Mouse (Mus musculus) forebrain, postnatal 0 days (tissue): ENCODE measurements around the gene Nelfb. TPM values are rescaled to one million over a fixed set of nuclear protein-coding genes. Genes with fewer than 3 reads are reported as not detected.
A peak's percentile ranks its signal among the peaks of the same experiment; 100 is the strongest.

ENCODE experiments used
- ATAC-seq: fragments of 200-750 bp; cut with Nextera tagmentation; 2 replicates; pipeline ENCODE4 v1.8.0; 2017; ENCODE audit warnings: mild to moderate bottlenecking, moderate library complexity
- DNase-seq: peaks from one replicate; pipeline ENCODE4 v3.0.0-alpha.2; 2015
- H3K27ac ChIP-seq: fragments of 300-500 bp; sonication (generic); 2 replicates; pipeline ENCODE4 v1.5.1; 2014; ENCODE audit warnings: low read depth, mild to moderate bottlenecking, antibody characterized with exemption, low read length, moderate library complexity, mixed read lengths
- H3K27me3 ChIP-seq: fragments of 300-500 bp; sonication (generic); 2 replicates; pipeline ENCODE4 v1.6.1; 2014; ENCODE audit warnings: mild to moderate bottlenecking, low read length, mixed read lengths; ENCODE audit not compliant: insufficient read depth
- H3K36me3 ChIP-seq: fragments of 300-500 bp; sonication (generic); 2 replicates; pipeline ENCODE4 v1.6.1; 2014; ENCODE audit warnings: mild to moderate bottlenecking, moderate library complexity; ENCODE audit not compliant: insufficient read depth
- H3K4me1 ChIP-seq: fragments of 300-500 bp; sonication (generic); 2 replicates; pipeline ENCODE4 v1.6.1; 2014; ENCODE audit warnings: antibody characterized with exemption; ENCODE audit not compliant: insufficient read depth
- H3K4me2 ChIP-seq: fragments of 300-500 bp; sonication (generic); 2 replicates; pipeline ENCODE4 v1.6.1; 2014; ENCODE audit warnings: low read depth, mild to moderate bottlenecking, moderate library complexity
- H3K4me3 ChIP-seq: fragments of 300-500 bp; sonication (generic); 2 replicates; pipeline ENCODE4 v1.5.1; 2014; ENCODE audit warnings: low read depth, low read length, mixed read lengths
- H3K9ac ChIP-seq: fragments of 300-500 bp; sonication (generic); 2 replicates; pipeline ENCODE4 v1.6.1; 2014; ENCODE audit warnings: mild to moderate bottlenecking
- H3K9me3 ChIP-seq: fragments of 300-500 bp; sonication (generic); 2 replicates; pipeline ENCODE4 v1.6.1; 2016; ENCODE audit warnings: low read length
- CTCF ChIP-seq: sonication (generic); IDR thresholded peaks from 2 replicates; pipeline ENCODE4 v1.5.1; 2016; ENCODE audit warnings: antibody characterized with exemption, control low read depth, low read depth
- WGBS: fragments of 180-500 bp; shearing (Covaris S2); extraction: QIAGEN DNeasy Blood & Tissue Kit; methylation state at CpG from one replicate; pipeline ENCODE4 v1.1.7; 2014; 5-methylcytosine and 5-hydroxymethylcytosine counted together
- polyA plus RNA-seq: library from polyadenylated mRNA; unstranded; fragments of >200 nt; fragmentation: Nextera tagmentation; extraction: Ambion mirVana; gene quantifications from 2 replicates; pipeline ENCODE4 v1.2.1, GENCODE M21; 2015
- total RNA-seq: library from RNA; depleted of rRNA; stranded (reverse); fragments of >200 nt; gene quantifications from 2 replicates; pipeline ENCODE4 v1.2.3, GENCODE M21; 2014

The Nelfb gene
- total and polyA plus RNA-seq, 2 experiments from 2014 or later, result 76.1 to 115 TPM

- Histone ChIP-seq H3K27me3 (peaks cover 6% of the 10 kb centered on the region; the same call in 1 of the 2 replicates), H3K36me3 (peaks cover 12% of the 10 kb centered on the region), H3K4me3 (no peak overlapping the region), H3K4me2 (no peak overlapping the region), H3K27ac (no peak overlapping the region), H3K9me3 (no peaks in the 10 kb centered on the region), H3K4me1 (no peaks in the 10 kb centered on the region), H3K9ac (no peak overlapping the region)
- TF ChIP-seq CTCF, result no peak
- ATAC-seq, result no peak
- 77% methylated on average over 5 of the region's 5 CpGs for WGBS
- no peak for DNase-seq
These were observed 17.3 kb downstream of the Nelfb start for GRCm38 (mm10) chr2:25194006-25194405.

- ATAC-seq (peak; percentile 87), DNase-seq (peak; percentile 87)
- Histone ChIP-seq H3K4me3 (no peak overlapping the region), H3K4me1 (no peaks in the 10 kb centered on the region), H3K36me3 (peaks cover 6% of the 10 kb centered on the region), H3K27me3 (peaks cover 6% of the 10 kb centered on the region; the same call in 1 of the 2 replicates), H3K9me3 (no peaks in the 10 kb centered on the region), H3K9ac (no peak overlapping the region), H3K4me2 (no peak overlapping the region), H3K27ac (no peak overlapping the region)
- TF ChIP-seq CTCF, result peak; percentile 97
- WGBS, result 2% methylated on average over 6 of the region's 6 CpGs
These were observed 17.9 kb downstream of the Nelfb start for GRCm38 (mm10) chr2:25193330-25193770.

- no peak overlapping the region for H3K27ac ChIP-seq
- no peak for TF ChIP-seq CTCF
- H3K4me1 ChIP-seq, result 0 out of 2 replicates have a peak, but pooled peaks cover 6% of the 10 kb centered on the region
- no peak overlapping the region for H3K4me2 ChIP-seq
- no peaks in the 10 kb centered on the region for H3K9me3 ChIP-seq
- no peak overlapping the region for H3K9ac ChIP-seq
- DNase-seq, result no peak
- no peaks in the 10 kb centered on the region for H3K36me3 ChIP-seq
- no peak overlapping the region for H3K4me3 ChIP-seq
- no peak for ATAC-seq
- H3K27me3 ChIP-seq, result no peaks in the 10 kb centered on the region
- 85% methylated on average over 6 of the region's 6 CpGs for WGBS
These were observed 23.4 kb downstream of the Nelfb start for GRCm38 (mm10) chr2:25187841-25188240.

GRCm38 (mm10) chr2:25186575-25186930, 24.7 kb downstream of the Nelfb start:
- H3K27me3 ChIP-seq, result no peaks in the 10 kb centered on the region
- H3K4me2 ChIP-seq, result peak overlapping the region; percentile 83
- H3K4me3 ChIP-seq, result peak overlapping the region; percentile 52
- H3K9ac ChIP-seq, result 0 out of 2 replicates have a peak overlapping the region, but pooled peaks have one; percentile 77
- no peaks in the 10 kb centered on the region for H3K36me3 ChIP-seq
- TF ChIP-seq CTCF, result no peak
- ATAC-seq (0 out of 2 replicates have a peak, but pooled peaks have one; percentile 3), DNase-seq (no peak)
- WGBS, result 26% methylated on average over 5 of the region's 5 CpGs
- H3K27ac ChIP-seq, result no peak overlapping the region
- H3K9me3 ChIP-seq, result no peaks in the 10 kb centered on the region
- 0 out of 2 replicates have a peak, but pooled peaks cover 13% of the 10 kb centered on the region for H3K4me1 ChIP-seq

GRCm38 (mm10) chr2:25185625-25186574, 25.4 kb downstream of the Nelfb start:
- H3K9me3 ChIP-seq, result no peaks in the 10 kb centered on the region
- peak overlapping the region; percentile 83 for H3K4me2 ChIP-seq
- H3K36me3 ChIP-seq, result no peaks in the 10 kb centered on the region
- TF ChIP-seq CTCF, result peak; percentile 93
- H3K27ac ChIP-seq, result peak overlapping the region; percentile 85
- peak overlapping the region; percentile 52 for H3K4me3 ChIP-seq
- H3K4me1 ChIP-seq, result 0 out of 2 replicates have a peak, but pooled peaks cover 13% of the 10 kb centered on the region
- H3K9ac ChIP-seq, result peak overlapping the region; percentile 77
- ATAC-seq (peak; percentile 81), DNase-seq (peak; percentile 81)
- 6% methylated on average over 64 of the region's 64 CpGs for WGBS
- no peaks in the 10 kb centered on the region for H3K27me3 ChIP-seq

- no peaks in the 10 kb centered on the region for H3K27me3 ChIP-seq
- H3K4me2 ChIP-seq, result no peak overlapping the region
- WGBS, result 91% methylated on average over 7 of the region's 7 CpGs
- H3K9ac ChIP-seq, result no peak overlapping the region
- H3K9me3 ChIP-seq, result no peaks in the 10 kb centered on the region
- DNase-seq, result no peak
- TF ChIP-seq CTCF, result no peak
- ATAC-seq, result no peak
- H3K4me1 ChIP-seq, result 0 out of 2 replicates have a peak, but pooled peaks cover 13% of the 10 kb centered on the region
- H3K36me3 ChIP-seq, result no peaks in the 10 kb centered on the region
- H3K4me3 ChIP-seq, result no peak overlapping the region
- H3K27ac ChIP-seq, result no peak overlapping the region
These were observed 26.8 kb downstream of the Nelfb start for GRCm38 (mm10) chr2:25184496-25184895.

- Histone ChIP-seq H3K4me2 (peak overlapping the region; percentile 87), H3K27ac (no peak overlapping the region), H3K9me3 (no peaks in the 10 kb centered on the region), H3K36me3 (no peaks in the 10 kb centered on the region), H3K27me3 (no peaks in the 10 kb centered on the region), H3K9ac (no peak overlapping the region), H3K4me1 (0 out of 2 replicates have a peak, but pooled peaks cover 13% of the 10 kb centered on the region), H3K4me3 (0 out of 2 replicates have a peak overlapping the region, but pooled peaks have one; percentile 64)
- 28% methylated on average over 2 of the region's 2 CpGs for WGBS
- no peak for ATAC-seq
- DNase-seq, result no peak
- TF ChIP-seq CTCF, result no peak
These were observed 28.0 kb downstream of the Nelfb start for GRCm38 (mm10) chr2:25183336-25183735.
